Mouse (Mus musculus): ENCODE measurements around the gene Trit1.

- no peak for TF ChIP-seq CEBPB (IDR thresholded peaks at IDR 0.05; ENCODE audit: low read depth)
- no peak for TF ChIP-seq CTCF (IDR thresholded peaks at IDR 0.05; ENCODE audit: control insufficient read depth, insufficient read depth, insufficient read length)
- TF ChIP-seq MYOG (IDR thresholded peaks at IDR 0.05; ENCODE audit: control insufficient read depth, extremely low read depth, insufficient read length), result no peak
- no peak for TF ChIP-seq MAX (IDR thresholded peaks at IDR 0.05)
Measured at GRCm38 (mm10) chr4:123093869-123094268, 77.5 kb downstream of the Trit1 start.

Data from C2C12 (cell line).